Mouse (Mus musculus): ENCODE measurements around the gene Megf8. TPM values are rescaled to one million over a fixed set of nuclear protein-coding genes. Genes with fewer than 3 reads are reported as not detected.

The Megf8 gene
- polyA plus RNA-seq, 1 experiment = 60.7 TPM

GRCm38 (mm10) chr7:25412833-25413441 lies 96.0 kb downstream of the Megf8 start, which contains the start of gene Cxcl17:
TSS of gene Cxcl17 (minus strand) at chr7:25412886.
- no peak for DNase-seq (ENCODE audit: low read depth)
- TF ChIP-seq POLR2A (IDR thresholded peaks at IDR 0.05; ENCODE audit: borderline replicate concordance, extremely low read depth, insufficient read depth, insufficient read length, poor library complexity, severe bottlenecking) = no peak
- no peak for TF ChIP-seq CTCF (IDR thresholded peaks at IDR 0.05; ENCODE audit: borderline replicate concordance, extremely low read depth, insufficient read depth, insufficient read length)

Other genes with a start within 250 kb of the Megf8 start
- 155 and 186 TPM in 2 replicates for gene Grik5, start 244.8 kb upstream of the Megf8 start, polyA plus RNA-seq (2012; rRNA removed)
- 45.4 and 46.2 TPM in 2 replicates for gene Zfp574, start 244.6 kb upstream of the Megf8 start, polyA plus RNA-seq (2012; rRNA removed)
- gene Pou2f2, start 137.4 kb upstream of the Megf8 start, polyA plus RNA-seq (2012; rRNA removed) = 44.6 and 57.5 TPM in 2 replicates
- 19.1 and 19.7 TPM in 2 replicates for gene Dedd2, start 96.5 kb upstream of the Megf8 start, polyA plus RNA-seq (2012; rRNA removed)
- 9.0 and 10.0 TPM in 2 replicates for gene Zfp526, start 95.7 kb upstream of the Megf8 start, polyA plus RNA-seq (2012; rRNA removed)
- gene Gsk3a, start 79.3 kb upstream of the Megf8 start, polyA plus RNA-seq (2012; rRNA removed) = 224 and 265 TPM in 2 replicates
- 20.2 and 28.4 TPM in 2 replicates for gene Erf, start 66.4 kb upstream of the Megf8 start, polyA plus RNA-seq (2012; rRNA removed)
- gene Cic, start 49.5 kb upstream of the Megf8 start, polyA plus RNA-seq (2012; rRNA removed) = 107 and 149 TPM in 2 replicates
- gene Pafah1b3, start 19.2 kb upstream of the Megf8 start, polyA plus RNA-seq (2012; rRNA removed) = 640 and 871 TPM in 2 replicates
- 2.8 and 2.9 TPM in 2 replicates for gene Prr19, start 15.8 kb upstream of the Megf8 start, polyA plus RNA-seq (2012; rRNA removed)
- gene Tmem145, start 11.1 kb upstream of the Megf8 start, polyA plus RNA-seq (2012; rRNA removed) = 163 and 167 TPM in 2 replicates
- 1.2 TPM in 1 of 2 replicates, not detected in the other for gene Cnfn, start 52.6 kb downstream of the Megf8 start, polyA plus RNA-seq (2012; rRNA removed)
- 12.0 and 13.0 TPM in 2 replicates for gene Lipe, start 81.5 kb downstream of the Megf8 start, polyA plus RNA-seq (2012; rRNA removed)
- gene Cxcl17, start 95.7 kb downstream of the Megf8 start, polyA plus RNA-seq (2012; rRNA removed) = not detected in 2 replicates
- 0.87 and 1.1 TPM in 2 replicates for gene Ceacam1, start 160.4 kb downstream of the Megf8 start, polyA plus RNA-seq (2012; rRNA removed)
- gene Ceacam2, start 222.7 kb downstream of the Megf8 start, polyA plus RNA-seq (2012; rRNA removed) = not detected in 2 replicates

All from brain, embryonic 14.5 days (tissue).